Mouse (Mus musculus) kidney, adult 2 months (tissue): ENCODE measurements at regions not wholly inside any gene's neighbourhood (a gene's known extent, or its start where the extent isn't known, plus 50 kb on each side); places are given as distances from the start of the nearest gene placed in this dataset.

Experiments
- CTCF ChIP-seq: fragments of 200-500 bp; conservative IDR thresholded peaks from 2 replicates; pipeline ENCODE4 v1.5.1; 2011; ENCODE audit warnings: low read depth, mild to moderate bottlenecking, control low read depth, low read length, moderate library complexity, mixed read lengths; ENCODE audit not compliant: insufficient read depth, insufficient read length
- POLR2A ChIP-seq: fragments of 200-500 bp; IDR thresholded peaks from one replicate; pipeline ENCODE4 v1.6.1; 2011; ENCODE audit warnings: low read depth, low read length, control low read depth

DNA sequence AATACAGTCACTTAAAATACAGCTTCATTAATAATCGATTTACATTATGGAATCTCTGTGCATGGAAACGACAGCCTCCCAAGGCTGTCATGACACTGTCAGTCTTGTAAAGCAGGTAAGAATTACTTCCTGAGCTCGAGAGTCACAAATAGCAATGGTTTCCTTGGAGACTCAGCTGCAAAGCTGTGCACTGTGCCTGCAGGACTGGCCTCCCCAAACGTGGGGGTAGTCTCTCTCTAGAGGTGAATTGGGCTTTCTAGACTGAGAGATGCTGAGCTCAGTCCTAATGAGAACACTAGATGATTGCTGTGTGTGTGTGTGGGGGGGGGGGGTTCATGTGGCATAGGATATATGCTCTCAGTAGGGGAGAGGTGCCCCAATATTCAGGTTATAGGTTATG lies 208.9 kb upstream of the Sp8 start:
- TF ChIP-seq POLR2A (no peak), CTCF (no peak)
